Mouse (Mus musculus) thymus, adult 2 months (tissue): ENCODE data around the gene Dennd6a.

Source experiments
- CTCF ChIP-seq: fragments of 200-500 bp; IDR thresholded peaks from 2 replicates; pipeline ENCODE4 v1.5.1; 2012; ENCODE audit warnings: mild to moderate bottlenecking, control low read depth, low read length, moderate library complexity, borderline replicate concordance; ENCODE audit not compliant: control insufficient read depth, poor library complexity, insufficient read depth; ENCODE audit errors: extremely low read depth
- POLR2A ChIP-seq: fragments of 200-500 bp; IDR thresholded peaks from 2 replicates; pipeline ENCODE4 v1.6.1; 2012; ENCODE audit warnings: mild to moderate bottlenecking, low read length, control low read depth, moderate library complexity; ENCODE audit not compliant: control insufficient read depth, poor library complexity, insufficient read depth; ENCODE audit errors: extremely low read depth

GRCm38 (mm10) chr14:26663851-26664250, 90.2 kb downstream of the Dennd6a start:
- no peak for TF ChIP-seq CTCF
- no peak for TF ChIP-seq POLR2A
